Mouse (Mus musculus) liver, embryonic 15.5 days (tissue): Measurements from ENCODE around the gene Prss35. TPM values are rescaled to one million over a fixed set of nuclear protein-coding genes. Genes with fewer than 3 reads are reported as not detected.

Source experiments
- ATAC-seq: fragments of 200-750 bp; cut with Nextera tagmentation; 2 replicates; pipeline ENCODE4 v1.8.0; 2017; ENCODE audit warnings: moderate number of reproducible peaks, mild to moderate bottlenecking, moderate library complexity; ENCODE audit not compliant: insufficient read depth
- H3K27ac ChIP-seq: fragments of 300-500 bp; sonication (generic); replicated peaks from 2 replicates; pipeline ENCODE4 v1.5.1; 2015; ENCODE audit warnings: mild to moderate bottlenecking, inconsistent platforms
- H3K27me3 ChIP-seq: fragments of 300-500 bp; sonication (generic); 2 replicates; pipeline ENCODE4 v1.6.1; 2015; ENCODE audit warnings: mild to moderate bottlenecking, inconsistent platforms
- H3K36me3 ChIP-seq: fragments of 300-500 bp; sonication (generic); replicated peaks from 2 replicates; pipeline ENCODE4 v1.6.1; 2015; ENCODE audit warnings: moderate library complexity, mild to moderate bottlenecking, inconsistent platforms
- H3K4me1 ChIP-seq: fragments of 300-500 bp; sonication (generic); replicated peaks from 2 replicates; pipeline ENCODE4 v1.6.1; 2015; ENCODE audit warnings: inconsistent platforms
- H3K4me2 ChIP-seq: fragments of 300-500 bp; sonication (generic); 2 replicates; pipeline ENCODE4 v1.6.1; 2015; ENCODE audit warnings: moderate library complexity, mild to moderate bottlenecking, inconsistent platforms
- H3K4me3 ChIP-seq: fragments of 300-500 bp; sonication (generic); replicated peaks from 2 replicates; pipeline ENCODE4 v1.5.1; 2015; ENCODE audit warnings: mild to moderate bottlenecking, inconsistent platforms
- H3K9ac ChIP-seq: fragments of 300-500 bp; sonication (generic); 2 replicates; pipeline ENCODE4 v1.6.1; 2015; ENCODE audit warnings: moderate library complexity, mild to moderate bottlenecking, inconsistent platforms
- H3K9me3 ChIP-seq: fragments of 300-500 bp; sonication (generic); replicated peaks from 2 replicates; pipeline ENCODE4 v1.6.1; 2016; ENCODE audit warnings: inconsistent platforms
- WGBS: fragments of 180-500 bp; shearing (Covaris S2); methylation state at CpG from one replicate; pipeline ENCODE4 v1.1.7; 2015; ENCODE audit warnings: mixed read lengths; ENCODE audit not compliant: insufficient replicate concordance; 5-methylcytosine and 5-hydroxymethylcytosine counted together
- polyA plus RNA-seq: library from polyadenylated mRNA; unstranded; fragments of >200 nt; fragmentation: Nextera tagmentation; extraction: Ambion mirVana; gene quantifications from 2 replicates; pipeline ENCODE4 v1.2.1, GENCODE M21; 2015

Gene Prss35
- polyA plus RNA-seq, 1 experiment from 2014 or later = 1.6 TPM

DNA sequence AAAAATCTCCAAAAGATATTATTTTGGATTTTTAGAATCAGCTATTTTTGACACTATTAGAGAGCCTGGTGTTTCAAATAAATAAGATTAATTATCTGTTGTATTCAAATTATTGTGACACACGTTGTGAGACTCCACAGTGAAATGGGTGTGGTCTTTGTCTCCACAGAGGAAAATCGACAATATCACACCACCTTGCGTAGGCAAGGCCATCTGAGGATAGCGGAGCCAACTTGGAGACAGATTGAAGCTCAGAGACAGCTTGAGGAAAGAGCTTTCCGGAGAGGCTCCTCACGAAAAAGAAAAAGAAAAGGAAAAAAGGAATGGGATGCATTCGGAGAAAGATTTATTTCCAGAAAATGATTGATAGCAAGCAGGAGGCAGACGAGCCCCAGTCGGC, 8.7 kb upstream of the Prss35 start:
- Histone ChIP-seq H3K27me3 (no peaks in the 10 kb centered on the region), H3K27ac (no peak overlapping the region), H3K4me1 (no peaks in the 10 kb centered on the region), H3K4me2 (no peak overlapping the region), H3K36me3 (no peaks in the 10 kb centered on the region), H3K9me3 (no peaks in the 10 kb centered on the region), H3K9ac (no peak overlapping the region), H3K4me3 (no peak overlapping the region)
- WGBS = 57% methylated on average over 9 of the region's 9 CpGs
- no peak for ATAC-seq

DNA sequence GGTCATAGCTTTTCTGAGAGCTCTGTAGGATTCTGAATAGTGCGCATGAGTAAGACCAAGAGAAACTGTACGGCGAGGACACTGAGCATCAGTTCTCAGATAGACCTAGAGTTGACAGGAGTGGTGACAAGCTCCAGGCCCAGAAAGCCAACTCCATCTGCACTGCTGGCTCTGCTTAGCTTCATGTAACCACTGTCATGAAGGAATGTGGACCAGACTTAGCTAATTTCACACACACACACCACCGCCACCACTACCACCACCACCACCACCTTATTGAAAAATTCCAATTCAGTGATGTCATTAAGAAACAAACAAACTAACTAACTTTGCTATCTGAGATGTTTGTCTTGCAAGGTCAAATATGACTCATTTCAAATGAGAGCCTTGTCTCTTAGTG, 6.5 kb upstream of the Prss35 start:
- no peaks in the 10 kb centered on the region for H3K9me3 ChIP-seq
- WGBS = 77% methylated on average over 4 of the region's 4 CpGs
- no peak overlapping the region for H3K4me3 ChIP-seq
- ATAC-seq = no peak
- H3K9ac ChIP-seq = no peak overlapping the region
- no peak overlapping the region for H3K4me2 ChIP-seq
- no peaks in the 10 kb centered on the region for H3K36me3 ChIP-seq
- no peaks in the 10 kb centered on the region for H3K4me1 ChIP-seq
- no peaks in the 10 kb centered on the region for H3K27me3 ChIP-seq
- H3K27ac ChIP-seq = no peak overlapping the region

DNA sequence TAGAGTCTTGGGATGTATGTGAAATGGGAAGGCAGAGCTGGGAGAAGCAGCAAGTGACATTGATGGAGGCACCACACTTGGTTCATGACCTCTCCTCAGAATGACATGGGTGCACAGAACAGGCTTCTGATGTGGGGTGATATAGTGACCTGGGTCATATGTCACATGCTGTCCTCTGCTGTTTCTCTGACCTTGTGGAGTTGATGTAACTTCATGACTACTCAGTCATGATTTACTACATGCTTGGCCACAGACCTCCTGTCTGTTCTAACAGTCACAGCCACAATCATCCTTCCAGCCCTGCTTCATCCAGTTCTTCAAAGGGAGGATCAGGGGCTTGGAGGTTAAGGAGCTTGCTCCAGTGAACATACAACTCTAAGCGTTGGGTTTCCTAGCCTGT, 5.4 kb upstream of the Prss35 start:
- no peak overlapping the region for H3K9ac ChIP-seq
- no peaks in the 10 kb centered on the region for H3K9me3 ChIP-seq
- H3K4me2 ChIP-seq = no peak overlapping the region
- WGBS = 67% methylated on average over 1 of the region's 1 CpGs
- no peaks in the 10 kb centered on the region for H3K36me3 ChIP-seq
- H3K4me1 ChIP-seq = no peaks in the 10 kb centered on the region
- no peak overlapping the region for H3K27ac ChIP-seq
- H3K27me3 ChIP-seq = no peaks in the 10 kb centered on the region
- no peak for ATAC-seq
- no peak overlapping the region for H3K4me3 ChIP-seq

DNA sequence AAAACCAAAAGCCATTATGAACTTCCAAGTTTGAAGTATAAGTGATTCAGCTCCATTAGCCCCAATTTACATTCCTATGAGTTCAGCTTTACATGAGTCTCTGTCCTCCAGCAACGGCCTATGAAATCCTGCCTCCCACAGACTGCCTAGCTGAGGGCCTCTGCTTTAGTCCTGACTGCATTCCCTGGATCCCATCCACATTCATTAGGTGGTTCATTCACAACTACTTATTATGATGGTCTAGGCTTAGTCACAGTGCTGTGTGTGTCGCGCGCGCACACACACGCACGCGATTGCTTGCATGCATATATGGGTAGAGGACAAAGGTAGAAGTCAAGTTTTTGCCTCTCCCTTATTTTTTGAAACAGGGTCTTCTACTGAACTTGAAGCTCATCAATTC, 4.6 kb upstream of the Prss35 start:
- WGBS = 89% methylated on average over 8 of the region's 8 CpGs
- no peak overlapping the region for H3K27ac ChIP-seq
- H3K4me3 ChIP-seq = no peak overlapping the region
- H3K36me3 ChIP-seq = no peaks in the 10 kb centered on the region
- H3K9me3 ChIP-seq = no peaks in the 10 kb centered on the region
- H3K4me1 ChIP-seq = no peaks in the 10 kb centered on the region
- no peak for ATAC-seq
- no peak overlapping the region for H3K9ac ChIP-seq
- H3K27me3 ChIP-seq = 0 out of 2 replicates have a peak, but pooled peaks cover 4% of the 10 kb centered on the region
- no peak overlapping the region for H3K4me2 ChIP-seq

DNA sequence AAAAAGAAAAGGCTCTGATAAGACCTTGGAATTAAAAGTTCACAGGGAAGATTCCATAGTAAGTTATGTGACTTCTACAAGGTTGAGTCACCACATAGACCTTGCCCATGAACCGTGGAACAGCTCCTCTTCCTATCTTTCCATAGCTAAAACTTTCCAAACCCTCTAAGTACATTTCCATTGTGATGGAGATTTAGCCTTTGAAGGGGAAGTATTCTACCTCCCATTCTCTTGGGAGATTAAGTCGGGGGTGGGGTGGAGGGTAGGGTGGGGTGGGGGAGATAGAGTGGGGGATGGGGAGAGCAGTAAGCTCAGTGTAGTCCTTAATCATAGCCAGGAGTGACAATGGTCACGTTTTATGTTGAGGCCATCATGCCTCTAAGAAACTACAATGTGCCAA, 3.5 kb upstream of the Prss35 start:
- no peak overlapping the region for H3K4me2 ChIP-seq
- peaks cover 10% of the 10 kb centered on the region; the same call in 1 of the 2 replicates for H3K27me3 ChIP-seq
- H3K4me3 ChIP-seq = no peak overlapping the region
- WGBS = 23% methylated on average over 3 of the region's 3 CpGs
- no peak overlapping the region for H3K9ac ChIP-seq
- no peak for ATAC-seq
- H3K36me3 ChIP-seq = no peaks in the 10 kb centered on the region
- no peaks in the 10 kb centered on the region for H3K4me1 ChIP-seq
- no peak overlapping the region for H3K27ac ChIP-seq
- H3K9me3 ChIP-seq = no peaks in the 10 kb centered on the region

DNA sequence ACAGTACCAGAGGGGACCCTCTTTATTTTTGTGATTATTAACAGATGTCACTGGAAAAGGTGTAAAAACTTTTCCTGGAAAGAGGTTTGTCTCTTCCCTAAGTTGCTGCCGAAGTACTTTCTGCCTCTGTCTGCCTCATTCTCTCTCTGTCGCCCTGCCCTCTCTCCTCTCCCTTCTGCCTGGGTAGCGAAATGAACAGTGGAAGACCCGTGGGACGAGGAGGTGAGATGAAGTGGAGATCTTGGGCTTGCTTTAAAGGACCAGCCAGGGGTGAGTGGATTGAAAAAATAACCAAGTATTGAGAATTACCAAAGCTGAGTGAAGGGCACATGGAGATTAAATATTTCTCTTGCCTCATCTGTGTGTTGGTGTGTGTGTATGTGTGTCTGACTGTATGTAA, 592 bp downstream of the Prss35 start:
- no peak overlapping the region for H3K4me3 ChIP-seq
- no peak overlapping the region for H3K9ac ChIP-seq
- H3K4me2 ChIP-seq = no peak overlapping the region

DNA sequence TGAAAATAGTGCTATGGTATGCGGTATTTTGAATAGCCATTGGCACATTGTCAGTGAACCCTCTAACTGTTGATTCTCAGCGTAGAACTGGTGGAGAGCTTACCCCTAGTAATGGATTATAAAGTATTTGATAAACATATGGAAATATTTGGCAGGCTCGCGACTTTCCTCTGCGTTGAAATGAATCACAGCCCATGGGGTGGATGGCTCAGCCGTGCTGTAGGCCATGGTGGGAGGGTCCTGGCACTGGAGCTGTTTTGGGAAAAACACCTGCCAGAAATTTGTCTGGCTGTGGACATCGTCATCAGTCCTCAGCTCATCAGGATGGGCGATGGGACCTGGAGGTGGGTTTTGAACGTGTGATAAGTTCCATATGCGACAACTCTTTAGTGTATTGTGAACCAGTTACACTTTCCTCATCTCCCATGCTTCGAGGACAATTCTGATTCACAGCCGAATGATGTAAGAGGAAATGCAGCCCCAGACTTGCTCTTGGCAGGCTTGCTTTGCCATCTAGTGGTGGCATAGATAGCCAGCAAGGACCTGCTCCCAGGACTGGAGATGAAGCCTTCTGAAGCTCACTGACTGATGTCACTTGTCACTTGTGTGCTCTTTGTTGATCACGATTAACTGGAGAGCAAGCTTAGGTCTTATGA, 2.6 kb downstream of the Prss35 start:
- ATAC-seq = no peak
- Histone ChIP-seq H3K27me3 (peaks cover 10% of the 10 kb centered on the region; the same call in 1 of the 2 replicates), H3K9ac (no peak overlapping the region), H3K4me1 (no peaks in the 10 kb centered on the region), H3K27ac (no peak overlapping the region), H3K36me3 (no peaks in the 10 kb centered on the region), H3K4me2 (no peak overlapping the region), H3K9me3 (no peaks in the 10 kb centered on the region), H3K4me3 (no peak overlapping the region)
- 26% methylated on average over 13 of the region's 13 CpGs for WGBS

More for the DNA sequence above, 592 bp downstream of the Prss35 start:
- 27% methylated on average over 5 of the region's 5 CpGs for WGBS
- Histone ChIP-seq H3K4me1 (no peaks in the 10 kb centered on the region), H3K27me3 (peaks cover 10% of the 10 kb centered on the region; the same call in 1 of the 2 replicates), H3K9me3 (no peaks in the 10 kb centered on the region), H3K27ac (no peak overlapping the region), H3K36me3 (no peaks in the 10 kb centered on the region)
- ATAC-seq = no peak

DNA sequence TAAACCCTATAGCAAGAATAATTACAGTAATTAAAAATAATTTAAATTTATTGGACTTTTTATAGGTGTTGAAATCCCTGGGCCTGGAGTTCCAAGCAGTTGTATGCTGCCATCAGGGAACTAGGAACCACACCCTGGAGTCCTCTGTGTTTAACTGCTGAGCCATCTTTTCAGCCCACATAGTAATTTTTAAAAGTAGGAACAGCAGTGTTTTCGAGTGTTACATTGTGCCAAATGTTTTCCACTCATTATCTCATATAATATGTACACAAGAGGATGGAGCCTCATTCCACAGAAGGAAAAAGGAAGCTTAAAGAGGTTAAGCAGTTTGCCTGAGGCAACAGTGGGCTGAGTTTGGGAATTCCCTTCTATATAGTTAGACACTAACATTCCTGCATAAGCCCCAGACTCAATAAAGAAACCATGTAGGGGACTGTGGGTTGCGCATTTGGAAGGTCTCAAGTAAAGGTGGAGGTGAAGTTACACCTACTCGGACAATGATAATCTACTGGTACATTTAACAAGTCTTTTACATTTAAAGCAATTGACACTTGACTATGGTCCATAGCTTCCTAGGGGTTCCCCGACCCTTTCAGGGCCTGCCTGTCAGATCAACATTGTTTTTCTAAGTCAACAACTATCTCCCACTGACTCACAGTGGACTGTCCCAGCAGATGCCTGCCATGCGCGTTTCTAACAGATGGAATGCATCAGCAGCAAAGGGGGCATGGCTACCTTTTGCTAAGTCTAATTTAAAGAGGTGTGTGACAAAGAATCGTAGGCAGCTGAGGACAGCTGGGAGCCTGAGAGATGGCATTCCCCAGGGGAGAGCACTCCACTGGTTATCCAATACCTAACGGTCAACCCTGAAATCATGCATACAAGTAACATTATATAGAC, 19.3 kb downstream of the Prss35 start:
- H3K9ac ChIP-seq = no peak overlapping the region
- ATAC-seq = no peak
- H3K9me3 ChIP-seq = no peaks in the 10 kb centered on the region
- no peaks in the 10 kb centered on the region for H3K4me1 ChIP-seq
- no peaks in the 10 kb centered on the region for H3K27me3 ChIP-seq
- no peaks in the 10 kb centered on the region for H3K36me3 ChIP-seq
- H3K4me3 ChIP-seq = no peak overlapping the region
- H3K27ac ChIP-seq = no peak overlapping the region
- no peak overlapping the region for H3K4me2 ChIP-seq
- WGBS = 55% methylated on average over 8 of the region's 8 CpGs

DNA sequence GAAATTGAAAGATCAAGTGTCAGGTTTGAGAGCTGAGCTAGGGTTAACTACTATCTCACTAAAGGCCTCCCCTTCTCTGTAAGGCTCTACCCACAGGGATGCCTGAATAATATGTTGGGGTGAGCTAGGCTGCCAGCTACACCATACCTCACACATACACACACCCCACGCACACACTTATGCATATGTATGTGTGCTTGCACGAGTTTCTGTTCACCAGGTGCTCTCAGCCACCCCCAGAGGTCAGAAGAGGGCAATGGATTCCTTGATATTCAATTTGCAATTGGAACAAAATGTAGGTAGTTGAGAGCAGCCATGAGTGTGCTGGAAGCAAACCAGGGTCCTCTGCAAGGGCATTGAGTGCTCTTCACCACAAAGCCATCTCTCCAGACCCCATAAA, 20.6 kb downstream of the Prss35 start:
- H3K9ac ChIP-seq = no peak overlapping the region
- no peak overlapping the region for H3K4me2 ChIP-seq
- H3K27ac ChIP-seq = no peak overlapping the region
- no peaks in the 10 kb centered on the region for H3K4me1 ChIP-seq
- no peak for ATAC-seq
- no peaks in the 10 kb centered on the region for H3K27me3 ChIP-seq
- no peaks in the 10 kb centered on the region for H3K36me3 ChIP-seq
- no peaks in the 10 kb centered on the region for H3K9me3 ChIP-seq
- no peak overlapping the region for H3K4me3 ChIP-seq
- WGBS = 50% methylated on average over 2 of the region's 2 CpGs

DNA sequence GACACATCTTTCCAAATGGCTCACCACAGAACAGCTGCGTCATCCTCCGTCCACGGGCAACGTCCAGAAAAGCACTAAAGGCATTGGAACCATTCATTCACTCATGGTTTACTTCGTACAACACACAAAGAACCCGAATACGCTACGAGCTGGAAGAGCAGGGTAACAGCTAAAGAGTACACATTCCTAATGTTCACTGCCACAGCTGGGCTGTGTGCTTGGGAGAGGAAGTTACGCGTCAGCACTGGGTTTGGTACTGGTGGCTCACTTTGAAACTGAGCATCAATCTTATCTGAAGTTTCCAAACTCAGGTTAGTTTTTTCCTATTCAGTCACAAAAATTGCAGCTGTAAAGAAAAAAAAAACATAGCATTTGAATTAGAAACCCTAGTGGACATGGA, 23.5 kb downstream of the Prss35 start:
- H3K27ac ChIP-seq = no peak overlapping the region
- no peaks in the 10 kb centered on the region for H3K9me3 ChIP-seq
- no peaks in the 10 kb centered on the region for H3K27me3 ChIP-seq
- H3K9ac ChIP-seq = no peak overlapping the region
- no peaks in the 10 kb centered on the region for H3K4me1 ChIP-seq
- ATAC-seq = no peak
- H3K4me3 ChIP-seq = no peak overlapping the region
- H3K36me3 ChIP-seq = no peaks in the 10 kb centered on the region
- WGBS = 69% methylated on average over 10 of the region's 10 CpGs
- H3K4me2 ChIP-seq = no peak overlapping the region

DNA sequence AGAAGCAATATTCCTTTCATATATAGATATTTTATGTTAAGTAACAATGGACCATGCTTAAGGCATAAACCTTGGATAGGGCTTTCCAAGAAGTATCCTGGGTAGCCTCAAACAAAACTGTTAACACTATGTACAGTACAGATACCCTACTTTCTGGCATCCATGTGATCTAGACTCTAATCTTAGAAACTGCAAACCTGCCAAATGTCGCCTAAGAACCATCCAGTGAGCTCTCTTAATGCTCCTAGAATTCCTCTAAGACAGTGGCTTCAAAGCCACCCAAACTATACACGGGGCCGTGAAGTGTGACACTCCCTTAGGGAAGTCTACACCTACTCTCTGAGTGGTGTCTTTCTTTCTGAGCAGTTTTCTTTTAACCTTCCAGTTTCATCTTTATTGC, 29.4 kb downstream of the Prss35 start:
- Histone ChIP-seq H3K4me2 (no peak overlapping the region), H3K4me1 (no peaks in the 10 kb centered on the region), H3K27ac (no peak overlapping the region), H3K9ac (no peak overlapping the region), H3K27me3 (no peaks in the 10 kb centered on the region), H3K4me3 (no peak overlapping the region), H3K9me3 (no peaks in the 10 kb centered on the region), H3K36me3 (no peaks in the 10 kb centered on the region)
- 51% methylated on average over 3 of the region's 3 CpGs for WGBS
- no peak for ATAC-seq
